Comparison of ENCODE assay signal across 11 mouse cellular contexts in genomic region chr17:69158690-69159089, GRCm38 (mm10).
DNase-seq lines count a peak whose midpoint lies in the region; ATAC-seq and TF ChIP-seq lines count a peak whose summit lies in the region.
"Had no signal": no experiment of that assay in that cellular context is flagged by ENCODE, and none has a peak within 500 bp of the region (broad histone marks: within the 10 kb centered on the region; RNA-seq: fewer than 3 reads in every experiment).

No protein-coding gene starts in this region.

- peak; percentile 45 for DNase-seq in cerebellum, adult 9-11 months
- no peak for DNase-seq in cerebellum, postnatal 4 days (ENCODE audit: low spot score in 2 of 2)
- no peak for DNase-seq in layer of hippocampus, adult 2 months (ENCODE audit: low spot score in 2 of 2)
- DNase-seq in layer of hippocampus, adult 9-11 months, result no peak
- DNase-seq in gastrocnemius, adult 18-20 months (ENCODE audit: low spot score), result no peak
- no peak for DNase-seq in spleen, postnatal 4 days (ENCODE audit: low spot score in 2 of 2)
- DNase-seq: adrenal gland, postnatal 14 days; retina, postnatal 1 day had no signal

- H3K9ac ChIP-seq in forebrain, embryonic 13.5 days, result no peak overlapping the region
- H3K9ac ChIP-seq in midbrain, embryonic 16.5 days (ENCODE audit: low read depth, low read length), result no peak overlapping the region
- H3K9ac ChIP-seq: liver, embryonic 15.5 days had no signal

- no peak overlapping the region for H3K27ac ChIP-seq in layer of hippocampus, adult 2 months
- H3K27ac ChIP-seq in forebrain, embryonic 13.5 days, result no peak overlapping the region
- H3K27ac ChIP-seq in midbrain, embryonic 16.5 days (ENCODE audit: low read length), result no peak overlapping the region
- H3K27ac ChIP-seq: liver, embryonic 15.5 days had no signal

- no peaks in the 10 kb centered on the region for H3K36me3 ChIP-seq in forebrain, embryonic 13.5 days (ENCODE audit: poor library complexity, severe bottlenecking)
- H3K36me3 ChIP-seq in midbrain, embryonic 16.5 days (ENCODE audit: control insufficient read depth, insufficient read depth, low read length), result no peaks in the 10 kb centered on the region
- H3K36me3 ChIP-seq: liver, embryonic 15.5 days had no signal

- peak overlapping the region; percentile 4; the same call in 1 of the 2 replicates for H3K4me3 ChIP-seq in layer of hippocampus, adult 2 months
- 0 out of 2 replicates have a peak overlapping the region, but pooled peaks have one; percentile 0 for H3K4me3 ChIP-seq in forebrain, embryonic 13.5 days
- 0 out of 2 replicates have a peak overlapping the region, but pooled peaks have one; percentile 95 for H3K4me3 ChIP-seq in midbrain, embryonic 16.5 days (ENCODE audit: low read depth, low read length)
- H3K4me3 ChIP-seq: liver, embryonic 15.5 days had no signal

- peaks cover 13% of the 10 kb centered on the region for H3K4me1 ChIP-seq in forebrain, embryonic 13.5 days
- peaks cover 7% of the 10 kb centered on the region; the same call in 1 of the 2 replicates for H3K4me1 ChIP-seq in midbrain, embryonic 16.5 days (ENCODE audit: control insufficient read depth, insufficient read depth, low read length)
- H3K4me1 ChIP-seq: liver, embryonic 15.5 days had no signal

- peak overlapping the region; percentile 86 for H3K4me2 ChIP-seq in forebrain, embryonic 13.5 days
- peak overlapping the region; percentile 77; the same call in 1 of the 2 replicates for H3K4me2 ChIP-seq in midbrain, embryonic 16.5 days (ENCODE audit: low read length)

- H3K9me3 ChIP-seq in forebrain, embryonic 13.5 days (replicated peaks), result no peaks in the 10 kb centered on the region
- H3K9me3 ChIP-seq in midbrain, embryonic 16.5 days (replicated peaks; ENCODE audit: control insufficient read depth, low read length, poor library complexity, severe bottlenecking), result no peaks in the 10 kb centered on the region
- H3K9me3 ChIP-seq: liver, embryonic 15.5 days had no signal

- TF ChIP-seq CTCF in layer of hippocampus, adult 2 months (conservative IDR thresholded peaks at IDR 0.05), result no peak

- 84% methylated on average over 5 of the region's 5 CpGs for WGBS in forebrain, embryonic 13.5 days
- 69% methylated on average over 5 of the region's 5 CpGs for WGBS in midbrain, embryonic 16.5 days

- no peaks in the 10 kb centered on the region for H3K27me3 ChIP-seq in forebrain, embryonic 13.5 days
- H3K27me3 ChIP-seq in midbrain, embryonic 16.5 days (ENCODE audit: control insufficient read depth, insufficient read depth, low read depth, low read length), result no peaks in the 10 kb centered on the region

- no peak for ATAC-seq in forebrain, embryonic 13.5 days
- ATAC-seq in midbrain, embryonic 16.5 days, result no peak

Comparison
In these comparisons a context has a peak if more than half of its experiments do, and no peak if none do; other contexts are left out.
1. H3K4me3 ChIP-seq: peak in every context shown above with its lines; median percentile 95 in midbrain, embryonic 16.5 days; 4 in layer of hippocampus, adult 2 months; 0 in forebrain, embryonic 13.5 days.